Mouse (Mus musculus) megakaryocyte, embryonic 14.5 days (primary cell): ENCODE measurements around the gene Nfkbie.

Experiments used
- FLI1 ChIP-seq: IDR thresholded peaks from 2 replicates; pipeline ENCODE4 v1.6.1; 2012; ENCODE audit warnings: low read length, inconsistent platforms, mixed read lengths
- GATA1 ChIP-seq: IDR thresholded peaks from 3 replicates; pipeline ENCODE4 v1.6.1; 2012; ENCODE audit warnings: mixed read lengths, low read length, inconsistent platforms, borderline replicate concordance

DNA sequence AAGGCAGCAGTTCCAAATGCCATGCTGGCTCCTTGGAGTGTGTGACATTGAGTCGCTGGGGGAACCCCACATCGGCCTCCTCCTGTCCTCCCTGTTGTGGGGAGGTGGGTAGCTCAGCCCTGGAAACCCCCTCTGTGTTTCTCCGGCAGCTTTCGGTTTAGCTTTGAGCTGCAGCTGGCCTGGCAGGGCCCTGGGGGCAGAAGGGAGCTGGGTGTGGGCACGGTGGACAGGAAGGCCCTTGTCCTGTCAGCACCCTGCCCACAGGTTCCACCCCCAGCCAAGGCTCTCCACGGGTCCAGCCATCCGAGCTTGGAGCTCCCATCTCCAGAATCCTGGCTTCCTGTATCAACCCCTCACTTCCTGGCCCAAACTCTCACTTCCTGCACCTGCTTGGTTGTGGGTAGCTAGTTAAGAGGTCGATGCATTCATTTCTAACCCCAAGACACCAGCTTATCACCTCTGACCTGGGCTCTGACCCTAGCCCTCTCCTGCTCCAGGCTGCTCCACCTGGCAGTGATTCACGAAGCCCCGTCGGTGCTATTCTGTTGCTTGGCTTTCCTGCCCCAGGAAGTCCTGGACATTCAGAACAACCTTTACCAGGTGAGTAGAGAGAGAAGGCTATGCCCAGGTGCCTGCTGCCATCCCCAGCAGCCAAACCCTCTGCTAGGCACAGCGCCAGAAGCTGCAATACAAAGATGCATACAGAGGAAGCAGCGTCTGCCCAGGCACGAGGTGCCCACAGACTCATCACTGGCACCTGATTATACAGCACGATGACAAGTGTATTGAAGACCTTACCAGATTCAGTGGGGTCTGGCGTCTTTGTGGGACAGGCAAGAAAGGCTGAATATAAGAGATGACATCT is 2.7 kb downstream of the Nfkbie start:
- no peak for TF ChIP-seq FLI1
- TF ChIP-seq GATA1, result no peak
